Mouse (Mus musculus): ENCODE results near the gene Sipa1l3. TPM values are rescaled to one million over a fixed set of nuclear protein-coding genes. Genes with fewer than 3 reads are reported as not detected.

Sipa1l3 gene
- polyA plus RNA-seq, 1 experiment from 2014 or later = 20.5 TPM

DNA sequence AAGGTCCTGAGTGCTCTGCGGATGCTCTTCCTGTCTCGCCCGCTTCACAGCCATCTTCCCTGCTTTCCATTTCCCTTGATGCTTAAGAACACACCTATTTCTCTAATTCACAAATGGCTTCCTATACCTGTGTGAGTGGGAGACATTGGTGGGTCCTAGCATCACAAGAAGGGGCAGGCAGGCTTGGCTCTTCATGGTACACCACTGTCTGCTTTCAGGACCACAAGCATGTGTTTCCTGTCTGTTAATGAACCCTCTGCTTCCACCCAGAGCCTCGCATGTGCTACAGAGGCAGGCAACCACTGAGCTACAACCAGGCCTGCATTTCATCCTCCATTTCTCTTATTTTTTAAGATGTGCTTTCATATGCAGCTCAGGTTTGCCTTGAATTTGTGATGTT lies 116.4 kb downstream of the Sipa1l3 start:
- H3K9ac ChIP-seq = no peak overlapping the region
- H3K4me3 ChIP-seq = no peak overlapping the region
- H3K4me1 ChIP-seq = peaks cover 6% of the 10 kb centered on the region; the same call in 1 of the 2 replicates
- no peaks in the 10 kb centered on the region for H3K9me3 ChIP-seq
- no peak for ATAC-seq (ENCODE audit: insufficient number of reproducible peaks, low FRiP score, low TSS enrichment, low read depth)
- no peaks in the 10 kb centered on the region for H3K27me3 ChIP-seq
- peaks cover 31% of the 10 kb centered on the region for H3K36me3 ChIP-seq
- H3K27ac ChIP-seq = no peak overlapping the region
- 90% methylated on average over 4 of the region's 4 CpGs for WGBS
- H3K4me2 ChIP-seq = no peak overlapping the region

GRCm38 (mm10) chr7:29400451-29400850 lies 118.0 kb downstream of the Sipa1l3 start:
- Histone ChIP-seq H3K27ac (no peak overlapping the region), H3K9me3 (no peaks in the 10 kb centered on the region), H3K9ac (no peak overlapping the region), H3K36me3 (peaks cover 46% of the 10 kb centered on the region), H3K27me3 (no peaks in the 10 kb centered on the region), H3K4me3 (no peak overlapping the region), H3K4me2 (no peak overlapping the region), H3K4me1 (peaks cover 6% of the 10 kb centered on the region; the same call in 1 of the 2 replicates)
- WGBS = 90% methylated on average over 8 of the region's 8 CpGs
- ATAC-seq (ENCODE audit: insufficient number of reproducible peaks, low FRiP score, low TSS enrichment, low read depth) = no peak

DNA sequence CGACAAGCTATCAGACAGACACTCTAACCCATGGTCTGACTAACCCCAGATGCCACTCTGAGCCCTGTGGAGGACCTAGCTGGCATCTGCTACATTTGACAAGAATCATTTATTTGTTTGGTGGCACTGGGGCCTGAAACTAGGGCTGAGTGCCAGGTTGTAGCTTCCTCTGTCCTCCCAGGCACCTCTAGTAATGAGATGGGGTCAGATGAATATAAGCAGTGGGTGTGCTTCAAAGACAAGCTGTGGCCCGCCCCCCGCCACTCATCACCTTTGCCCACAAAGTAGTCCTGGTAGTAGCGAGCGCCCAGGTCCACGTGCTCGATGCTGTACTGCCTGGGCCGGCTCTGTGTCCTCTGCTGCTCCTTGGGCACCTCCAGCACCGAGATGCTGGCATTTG lies 119.4 kb downstream of the Sipa1l3 start:
- Histone ChIP-seq H3K4me1 (peaks cover 6% of the 10 kb centered on the region; the same call in 1 of the 2 replicates), H3K4me2 (no peak overlapping the region), H3K27me3 (no peaks in the 10 kb centered on the region), H3K36me3 (peaks cover 60% of the 10 kb centered on the region), H3K9me3 (no peaks in the 10 kb centered on the region), H3K27ac (no peak overlapping the region), H3K9ac (no peak overlapping the region), H3K4me3 (no peak overlapping the region)
- no peak for ATAC-seq (ENCODE audit: insufficient number of reproducible peaks, low FRiP score, low TSS enrichment, low read depth)
- WGBS = 91% methylated on average over 9 of the region's 9 CpGs

DNA sequence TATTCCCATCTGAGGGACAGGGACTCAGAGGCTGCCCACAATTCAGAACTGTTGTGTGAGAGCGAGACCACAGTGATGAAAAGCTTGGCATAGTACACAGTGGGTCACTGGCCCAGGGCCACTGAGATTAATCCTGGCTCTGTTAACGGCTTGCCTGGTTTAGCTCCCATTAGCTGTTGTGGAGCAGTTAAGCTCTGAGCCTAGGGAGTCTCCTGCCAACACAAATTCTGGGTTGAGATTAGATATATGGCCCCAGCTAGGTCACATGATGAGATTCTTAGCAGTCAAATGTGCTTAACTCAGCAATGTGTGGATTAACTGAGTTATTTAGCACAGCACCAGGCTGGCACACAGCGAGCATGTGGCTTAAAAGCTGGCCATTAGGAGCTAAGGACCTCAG lies 121.0 kb downstream of the Sipa1l3 start:
- H3K9ac ChIP-seq = no peak overlapping the region
- H3K4me1 ChIP-seq = peaks cover 6% of the 10 kb centered on the region
- H3K36me3 ChIP-seq = peaks cover 69% of the 10 kb centered on the region
- no peaks in the 10 kb centered on the region for H3K9me3 ChIP-seq
- H3K27ac ChIP-seq = no peak overlapping the region
- no peak overlapping the region for H3K4me2 ChIP-seq
- WGBS = 59% methylated on average over 3 of the region's 3 CpGs
- H3K27me3 ChIP-seq = no peaks in the 10 kb centered on the region
- no peak overlapping the region for H3K4me3 ChIP-seq
- no peak for ATAC-seq (ENCODE audit: insufficient number of reproducible peaks, low FRiP score, low TSS enrichment, low read depth)

- Histone ChIP-seq H3K9me3 (no peaks in the 10 kb centered on the region), H3K4me3 (no peak overlapping the region), H3K4me2 (no peak overlapping the region), H3K9ac (no peak overlapping the region), H3K4me1 (peaks cover 11% of the 10 kb centered on the region), H3K27ac (no peak overlapping the region), H3K27me3 (no peaks in the 10 kb centered on the region), H3K36me3 (peaks cover 69% of the 10 kb centered on the region)
- 87% methylated on average over 16 of the region's 16 CpGs for WGBS
- ATAC-seq (ENCODE audit: insufficient number of reproducible peaks, low FRiP score, low TSS enrichment, low read depth) = no peak
Observed at GRCm38 (mm10) chr7:29396943-29397340, 121.5 kb downstream of the Sipa1l3 start.

DNA sequence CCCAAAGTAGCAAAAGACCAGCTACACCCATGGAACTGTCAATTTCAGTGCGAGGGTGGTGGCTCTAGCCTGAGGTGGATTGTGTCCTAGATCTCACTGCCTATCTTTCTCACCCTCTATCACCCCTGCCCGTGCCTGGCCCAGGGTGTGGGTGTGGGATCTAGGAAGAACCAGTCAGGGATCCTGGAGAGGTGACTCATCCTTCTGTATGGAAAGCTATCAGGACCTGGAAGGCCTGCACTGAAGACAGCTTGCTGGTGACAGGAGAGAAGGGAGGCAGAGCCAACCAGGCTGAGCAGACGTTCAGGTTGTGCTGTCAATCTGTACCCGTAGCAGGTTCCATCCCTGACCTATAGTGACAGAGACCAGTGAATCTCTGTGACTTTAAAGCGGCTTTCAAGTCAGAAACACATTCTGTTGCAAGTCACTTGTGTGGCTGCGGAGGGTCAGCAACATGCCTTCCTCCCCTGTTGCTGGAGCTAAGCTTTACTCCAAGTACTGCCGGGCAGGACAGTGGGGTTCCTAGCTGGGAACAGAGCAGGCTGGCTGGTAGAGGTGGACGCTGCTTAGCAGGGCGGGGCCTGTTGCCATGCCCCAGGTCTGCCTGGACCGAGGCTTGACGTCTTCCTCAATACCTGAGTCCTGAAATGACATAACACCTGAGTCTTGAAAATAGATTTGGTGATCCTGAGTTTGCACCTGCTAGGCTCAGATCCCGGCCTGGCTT lies 122.1 kb downstream of the Sipa1l3 start:
- Histone ChIP-seq H3K4me1 (peaks cover 16% of the 10 kb centered on the region), H3K9ac (no peak overlapping the region), H3K36me3 (peaks cover 69% of the 10 kb centered on the region), H3K27ac (peak overlapping the region; percentile 23; the same call in 1 of the 2 replicates), H3K4me3 (no peak overlapping the region), H3K4me2 (no peak overlapping the region), H3K9me3 (no peaks in the 10 kb centered on the region), H3K27me3 (no peaks in the 10 kb centered on the region)
- 89% methylated on average over 12 of the region's 12 CpGs for WGBS
- ATAC-seq (ENCODE audit: insufficient number of reproducible peaks, low FRiP score, low TSS enrichment, low read depth) = 0 out of 2 replicates have a peak, but pooled peaks have one; percentile 17

- H3K4me3 ChIP-seq = no peak overlapping the region
- peaks cover 17% of the 10 kb centered on the region for H3K4me1 ChIP-seq
- H3K36me3 ChIP-seq = peaks cover 61% of the 10 kb centered on the region
- H3K9ac ChIP-seq = no peak overlapping the region
- no peaks in the 10 kb centered on the region for H3K9me3 ChIP-seq
- H3K27me3 ChIP-seq = no peaks in the 10 kb centered on the region
- H3K4me2 ChIP-seq = no peak overlapping the region
- no peak for ATAC-seq (ENCODE audit: insufficient number of reproducible peaks, low FRiP score, low TSS enrichment, low read depth)
- 83% methylated on average over 4 of the region's 4 CpGs for WGBS
- no peak overlapping the region for H3K27ac ChIP-seq
Observed at GRCm38 (mm10) chr7:29395179-29395578, 123.3 kb downstream of the Sipa1l3 start.

GRCm38 (mm10) chr7:29393292-29393691 lies 125.1 kb downstream of the Sipa1l3 start:
- Histone ChIP-seq H3K4me3 (no peak overlapping the region), H3K4me1 (peaks cover 17% of the 10 kb centered on the region), H3K36me3 (peaks cover 42% of the 10 kb centered on the region), H3K9ac (no peak overlapping the region; the same call in 1 of the 2 replicates), H3K9me3 (no peaks in the 10 kb centered on the region), H3K27me3 (no peaks in the 10 kb centered on the region), H3K27ac (no peak overlapping the region), H3K4me2 (no peak overlapping the region)
- WGBS = 93% methylated on average over 10 of the region's 10 CpGs
- 0 out of 2 replicates have a peak, but pooled peaks have one; percentile 30 for ATAC-seq (ENCODE audit: insufficient number of reproducible peaks, low FRiP score, low TSS enrichment, low read depth)

DNA sequence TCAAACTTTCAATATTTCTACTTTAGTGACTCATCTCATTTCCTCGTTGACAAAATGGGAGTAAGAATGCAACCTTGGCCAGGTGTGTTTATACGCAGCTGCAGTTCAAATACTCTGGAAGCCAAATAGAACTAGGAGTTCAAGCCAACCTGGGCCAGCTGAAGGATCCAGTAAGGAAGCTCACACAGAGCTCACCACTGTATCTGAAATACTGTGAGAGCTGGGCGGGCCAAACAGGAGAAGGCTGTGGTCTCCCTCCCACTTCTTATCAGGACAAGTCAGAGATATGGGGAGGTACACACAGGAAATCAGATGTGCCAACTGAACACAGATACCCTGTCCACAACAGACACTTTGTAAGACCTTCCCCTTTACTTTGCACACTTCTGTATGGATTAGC lies 125.6 kb downstream of the Sipa1l3 start:
- Histone ChIP-seq H3K27ac (peak overlapping the region; percentile 11; the same call in 1 of the 2 replicates), H3K4me2 (no peak overlapping the region), H3K27me3 (no peaks in the 10 kb centered on the region), H3K4me1 (peaks cover 17% of the 10 kb centered on the region), H3K9me3 (no peaks in the 10 kb centered on the region), H3K4me3 (no peak overlapping the region), H3K36me3 (peaks cover 44% of the 10 kb centered on the region), H3K9ac (no peak overlapping the region)
- WGBS = 84% methylated on average over 3 of the region's 3 CpGs
- no peak for ATAC-seq (ENCODE audit: insufficient number of reproducible peaks, low FRiP score, low TSS enrichment, low read depth)

DNA sequence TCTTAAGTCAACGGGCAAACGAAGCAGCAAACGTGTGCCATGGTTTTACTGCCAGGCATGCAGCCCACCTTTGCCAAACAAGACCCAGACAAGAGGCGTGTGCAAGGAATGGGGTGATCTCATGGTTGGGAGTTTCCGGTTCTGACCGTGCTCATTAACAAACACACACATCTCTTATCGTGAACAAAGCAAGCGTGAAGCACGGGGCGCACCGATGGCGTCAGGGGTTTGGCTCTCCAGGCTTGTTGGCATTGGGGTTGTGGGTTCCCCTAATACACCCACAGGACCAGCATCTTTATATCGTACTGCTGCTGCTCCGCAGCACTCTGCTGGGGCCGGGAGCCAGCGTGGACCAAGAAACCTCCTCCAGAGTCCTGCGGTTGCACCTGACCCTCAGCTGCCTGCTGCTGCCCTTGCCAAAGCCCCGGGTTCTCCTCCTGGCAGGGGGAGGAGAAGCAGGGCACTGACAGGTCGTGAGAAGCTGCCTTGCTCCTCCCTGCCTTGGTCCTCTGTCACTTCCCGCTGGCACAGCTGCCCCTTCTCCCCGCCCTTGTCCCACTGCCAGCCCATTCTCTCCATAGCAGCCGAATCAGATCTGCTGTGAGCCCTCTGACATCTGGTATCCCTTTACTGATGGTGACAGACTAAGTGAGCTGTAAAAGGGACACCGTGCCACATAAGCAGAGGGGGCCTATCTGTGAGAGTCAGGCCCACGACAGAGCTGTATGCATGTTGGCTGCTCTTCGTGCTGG lies 126.5 kb downstream of the Sipa1l3 start:
- Histone ChIP-seq H3K27ac (peak overlapping the region; percentile 11; the same call in 1 of the 2 replicates), H3K9ac (no peak overlapping the region)

GRCm38 (mm10) chr7:29391112-29391760 lies 127.2 kb downstream of the Sipa1l3 start:
- Histone ChIP-seq H3K27ac (no peak overlapping the region), H3K36me3 (peaks cover 48% of the 10 kb centered on the region), H3K4me1 (peaks cover 12% of the 10 kb centered on the region), H3K27me3 (no peaks in the 10 kb centered on the region), H3K4me2 (no peak overlapping the region), H3K9me3 (no peaks in the 10 kb centered on the region), H3K4me3 (no peak overlapping the region), H3K9ac (no peak overlapping the region)
- no peak for ATAC-seq (ENCODE audit: insufficient number of reproducible peaks, low FRiP score, low TSS enrichment, low read depth)
- 89% methylated on average over 15 of the region's 15 CpGs for WGBS

More for the DNA sequence above, 126.5 kb downstream of the Sipa1l3 start:
- ATAC-seq (ENCODE audit: insufficient number of reproducible peaks, low FRiP score, low TSS enrichment, low read depth) = no peak
- no peaks in the 10 kb centered on the region for H3K9me3 ChIP-seq
- H3K4me1 ChIP-seq = peaks cover 12% of the 10 kb centered on the region
- no peak overlapping the region for H3K4me3 ChIP-seq
- H3K27me3 ChIP-seq = no peaks in the 10 kb centered on the region
- H3K4me2 ChIP-seq = no peak overlapping the region
- peaks cover 48% of the 10 kb centered on the region for H3K36me3 ChIP-seq
- WGBS = 75% methylated on average over 25 of the region's 25 CpGs

- H3K9me3 ChIP-seq = no peaks in the 10 kb centered on the region
- WGBS = 64% methylated on average over 10 of the region's 10 CpGs
Observed at GRCm38 (mm10) chr7:29390234-29390633, 128.2 kb downstream of the Sipa1l3 start.

More at GRCm38 (mm10) chr7:29390234-29390633, 128.2 kb downstream of the Sipa1l3 start:
- Histone ChIP-seq H3K27me3 (no peaks in the 10 kb centered on the region), H3K36me3 (peaks cover 47% of the 10 kb centered on the region), H3K4me2 (no peak overlapping the region), H3K4me1 (peaks cover 12% of the 10 kb centered on the region), H3K9ac (no peak overlapping the region), H3K4me3 (no peak overlapping the region), H3K27ac (no peak overlapping the region)
- no peak for ATAC-seq (ENCODE audit: insufficient number of reproducible peaks, low FRiP score, low TSS enrichment, low read depth)
